Mouse (Mus musculus) common myeloid progenitor, adult 5-6 weeks (primary cell): ENCODE results near the gene Tjp2. TPM values are rescaled to one million over a fixed set of nuclear protein-coding genes. Genes with fewer than 3 reads are reported as not detected.

Experiments
- ATAC-seq: replicated peaks from 2 replicates; pipeline ENCODE4 v1.8.0; 2016; ENCODE audit warnings: low read depth, mild to moderate bottlenecking, moderate TSS enrichment, inconsistent platforms; ENCODE audit not compliant: poor library complexity, severe bottlenecking
- total RNA-seq: library from RNA; stranded (forward); fragments of 200-1000, 187-1606 nt; gene quantifications from 2 replicates; pipeline ENCODE4 v1.2.3, GENCODE M21; 2017

Tjp2 gene
- total RNA-seq, 1 experiment from 2014 or later: 5.8 TPM

DNA sequence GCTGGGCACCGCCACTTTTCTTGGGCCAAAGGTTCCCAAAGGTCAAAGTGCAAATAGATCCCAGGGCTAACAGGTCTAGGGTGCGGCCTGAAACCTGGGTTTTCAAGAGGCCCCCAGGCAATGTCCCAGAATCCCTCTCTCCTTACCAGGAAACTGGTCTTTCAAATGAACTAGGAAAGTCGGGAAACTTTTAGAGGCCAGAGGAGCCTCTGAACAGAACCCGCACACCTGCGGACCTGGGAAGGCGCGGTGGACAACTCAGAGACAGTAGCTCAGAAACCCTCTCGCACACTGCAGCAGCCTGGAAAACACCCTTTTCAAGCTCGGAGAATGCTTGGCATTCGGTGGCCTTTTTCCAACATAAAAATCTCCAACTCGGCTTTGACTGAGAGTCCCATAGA, 979 bp downstream of the Tjp2 start:
- ATAC-seq: no peak

DNA sequence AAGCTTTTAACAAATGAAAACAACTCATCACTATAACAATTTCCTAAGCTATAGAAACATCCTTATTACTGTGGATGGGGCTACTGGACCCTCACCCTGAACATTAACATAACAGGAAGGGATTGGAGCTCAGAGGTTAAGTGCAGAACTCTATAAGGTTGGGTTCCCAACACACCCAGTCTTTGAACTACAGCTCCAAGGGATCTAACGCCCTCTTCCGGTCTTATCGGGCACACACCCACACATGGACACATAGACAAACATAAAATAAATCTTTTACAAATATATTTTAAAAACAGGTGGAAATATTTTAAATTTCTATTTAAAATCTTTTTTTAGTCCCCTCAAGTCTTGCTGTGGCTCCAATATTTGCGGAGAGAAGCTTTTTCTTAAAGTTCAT, 3.4 kb downstream of the Tjp2 start:
- no peak for ATAC-seq

DNA sequence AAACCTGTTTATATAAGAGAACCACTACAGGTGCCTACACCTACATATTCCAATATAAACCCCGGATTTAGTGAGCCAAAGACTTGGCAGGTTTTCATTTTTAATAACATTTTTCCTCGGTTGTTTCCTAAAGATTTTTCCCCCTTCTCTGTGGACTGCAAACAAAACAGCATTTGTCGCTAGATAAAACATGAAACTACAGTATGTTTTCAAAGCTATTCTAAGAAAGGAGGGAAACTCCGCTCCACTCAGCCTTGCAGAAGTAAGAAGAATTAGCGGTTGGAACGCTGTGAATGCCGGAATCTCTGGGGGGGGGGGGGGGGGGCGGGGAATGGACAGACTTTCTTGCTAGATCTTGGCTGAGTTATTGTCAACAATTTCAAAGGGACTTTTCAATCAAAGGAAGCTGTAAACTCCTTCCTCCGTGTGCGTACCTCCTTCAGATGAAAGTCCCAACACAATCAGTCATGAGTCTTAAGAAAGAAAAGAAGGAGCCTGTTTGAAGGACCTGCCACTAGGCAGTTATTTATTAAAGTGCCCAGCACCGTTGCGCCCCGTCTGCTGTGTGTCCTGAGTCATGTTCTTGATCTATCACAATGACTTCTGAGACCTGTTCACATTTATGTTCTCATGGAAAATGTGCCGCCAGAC, 3.9 kb downstream of the Tjp2 start:
- ATAC-seq: no peak

DNA sequence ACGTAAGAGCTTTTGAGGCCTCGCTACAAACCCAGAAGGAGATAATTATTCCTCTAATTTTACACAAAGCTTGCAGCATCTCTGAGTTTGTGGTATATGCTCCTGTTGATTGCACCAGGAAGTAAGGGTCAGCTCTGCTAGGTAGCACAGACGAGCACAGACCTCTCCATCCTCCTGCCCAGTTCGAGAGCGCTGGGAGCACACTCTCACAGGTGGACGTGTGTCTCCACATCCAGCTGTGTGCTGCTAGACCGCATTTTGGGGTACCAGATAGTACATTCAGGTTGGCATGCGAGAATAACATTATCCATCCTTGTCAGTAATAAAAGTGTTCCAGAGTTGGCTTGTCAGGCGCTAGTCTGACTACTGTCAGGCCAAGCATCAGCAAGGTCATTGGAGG, 5.8 kb downstream of the Tjp2 start:
- no peak for ATAC-seq

DNA sequence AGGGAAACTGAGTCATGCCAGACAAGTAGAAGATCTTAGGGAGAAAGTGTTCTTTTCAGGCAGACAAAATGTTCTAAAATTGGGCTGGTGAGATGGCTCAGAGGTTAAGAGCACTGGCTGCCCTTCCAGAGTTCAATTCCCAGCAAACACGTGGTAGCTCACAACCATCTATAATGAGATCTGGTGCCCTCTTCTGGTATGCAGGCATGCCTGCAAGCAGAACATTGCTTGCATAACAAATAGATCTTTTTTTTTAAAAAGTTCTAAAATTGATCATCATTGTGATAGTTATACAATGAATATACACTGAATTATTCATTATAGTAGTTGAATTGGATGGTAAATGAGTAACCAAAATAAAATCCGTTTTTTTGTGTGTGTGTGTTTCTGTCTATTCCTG, 6.5 kb downstream of the Tjp2 start:
- 0 out of 2 replicates have a peak, but pooled peaks have one; percentile 11 for ATAC-seq

DNA sequence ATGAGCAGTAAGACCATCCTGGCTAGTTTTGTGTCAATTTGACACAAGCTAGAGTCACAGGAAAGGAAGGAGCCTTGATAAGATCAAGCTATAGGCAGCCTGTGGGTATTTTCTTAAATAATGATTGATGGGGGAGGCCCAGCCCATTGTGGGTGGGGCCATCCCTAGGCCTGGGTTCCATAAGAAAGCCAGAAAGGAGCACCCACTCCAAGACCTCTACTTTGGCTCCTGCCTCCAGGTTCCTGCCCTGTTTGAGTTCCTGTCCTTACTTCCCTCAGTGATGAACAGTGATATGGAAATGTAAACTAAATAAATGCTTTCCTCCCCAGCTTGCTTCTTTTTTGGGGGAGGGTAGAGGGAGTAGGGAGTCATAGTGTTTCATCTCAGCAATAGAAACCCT, 7.0 kb downstream of the Tjp2 start:
- no peak for ATAC-seq

DNA sequence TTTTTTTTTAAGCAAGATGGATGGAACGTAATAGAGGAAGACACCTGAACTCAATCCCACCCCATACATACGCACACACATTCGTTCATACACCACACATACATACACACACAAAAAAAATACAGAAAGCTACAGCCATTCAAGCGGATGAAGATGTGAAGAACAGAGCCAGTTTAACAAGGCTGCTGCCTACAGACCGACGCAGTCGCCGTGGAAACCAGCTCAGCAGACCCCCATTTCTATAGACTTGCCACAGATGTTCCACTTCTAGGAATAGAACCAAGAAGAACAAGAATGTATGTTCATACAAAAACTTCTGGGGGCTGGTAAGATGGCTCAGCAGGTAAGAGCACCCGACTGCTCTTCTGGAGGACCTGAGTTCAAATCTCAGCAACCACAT, 8.1 kb downstream of the Tjp2 start:
- no peak for ATAC-seq

DNA sequence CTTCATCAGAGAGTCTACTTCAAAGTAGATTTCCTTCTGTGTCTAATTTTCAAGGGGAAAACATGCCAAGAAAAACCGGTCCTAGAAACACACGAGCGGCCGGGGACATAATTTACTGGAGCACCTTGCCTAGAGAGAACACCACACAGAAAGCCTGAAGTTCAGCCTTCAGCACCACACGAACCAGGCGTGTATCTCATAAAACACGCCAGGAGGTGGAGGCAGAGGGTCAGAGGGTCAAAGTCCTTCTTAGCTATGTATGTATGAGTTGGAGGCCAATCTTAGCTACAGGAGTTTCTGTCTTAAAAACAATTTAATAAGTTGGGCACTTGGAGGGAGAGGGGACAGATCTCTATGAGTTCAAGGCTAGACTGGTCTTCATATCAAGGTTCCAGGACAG, 9.9 kb downstream of the Tjp2 start:
- no peak for ATAC-seq

DNA sequence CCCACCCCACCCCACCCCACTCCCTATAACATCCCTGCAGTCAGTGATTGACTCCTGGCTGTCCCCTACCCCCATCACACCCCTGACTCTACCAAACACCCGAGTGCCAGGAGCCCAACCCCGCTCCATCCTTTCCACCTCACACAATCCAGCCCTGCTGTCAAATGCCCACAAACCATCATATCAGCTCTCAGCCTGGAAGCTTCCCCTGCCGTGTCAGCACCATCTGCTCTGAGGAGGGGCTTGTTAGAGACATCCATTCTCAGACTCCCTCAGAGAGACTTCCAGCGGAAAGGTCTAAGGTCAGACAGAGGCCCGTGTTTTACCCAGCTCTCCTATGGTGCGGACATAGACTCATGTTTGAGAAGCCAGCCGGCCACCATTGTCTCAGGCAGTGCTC, 11.5 kb downstream of the Tjp2 start:
- ATAC-seq: no peak

DNA sequence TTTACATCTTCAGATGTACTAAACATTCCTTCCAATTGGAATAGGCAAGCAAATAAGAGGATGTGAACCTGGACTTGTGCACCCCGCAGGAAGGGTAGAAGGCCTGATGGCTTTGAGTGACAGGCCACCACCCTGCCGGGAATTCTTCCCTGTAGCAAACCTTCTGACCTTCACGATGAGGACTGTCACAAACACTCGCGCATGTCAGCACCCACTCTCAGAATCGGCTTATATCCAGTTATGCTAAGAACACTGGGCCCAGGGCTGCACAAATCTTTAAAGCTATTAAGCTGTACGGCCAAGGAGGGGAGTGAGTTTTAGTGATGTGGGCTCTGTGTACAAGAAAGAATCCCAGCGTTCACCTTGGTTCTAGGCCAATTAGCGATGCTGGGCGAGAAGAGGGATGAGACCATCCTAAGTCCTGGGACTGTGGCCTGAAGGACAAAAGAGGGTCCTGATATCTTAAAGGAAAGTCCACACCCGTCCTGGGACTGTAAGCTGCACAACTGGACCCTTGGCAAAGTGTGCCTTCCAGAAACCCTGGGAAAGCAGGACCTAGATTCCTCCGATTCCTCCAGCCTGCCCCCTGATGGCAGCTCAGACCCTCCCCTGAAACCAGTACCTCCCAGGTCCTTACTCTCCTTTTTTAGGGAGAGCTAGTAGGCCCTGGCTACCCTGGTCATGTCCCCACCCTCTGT, 12.1 kb downstream of the Tjp2 start:
- no peak for ATAC-seq

DNA sequence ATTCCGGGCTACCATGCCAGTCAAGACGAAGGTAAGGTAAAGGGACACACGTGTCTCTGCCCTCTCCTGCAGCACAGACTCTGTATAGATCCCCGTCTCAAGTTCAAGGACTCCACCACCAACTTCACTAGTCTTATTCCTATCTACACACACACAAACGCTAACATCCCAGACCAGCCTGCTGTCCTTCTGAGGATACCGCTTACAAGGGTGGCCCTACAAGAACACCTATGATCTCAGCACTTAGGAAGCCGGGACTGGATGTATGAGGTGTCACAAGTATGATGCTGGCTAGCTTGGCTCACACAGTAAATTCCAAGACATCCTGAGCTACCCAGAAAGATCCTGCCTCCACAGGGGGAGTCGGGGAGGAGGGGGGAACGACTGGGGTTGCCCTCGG, 13.7 kb downstream of the Tjp2 start:
- no peak for ATAC-seq

DNA sequence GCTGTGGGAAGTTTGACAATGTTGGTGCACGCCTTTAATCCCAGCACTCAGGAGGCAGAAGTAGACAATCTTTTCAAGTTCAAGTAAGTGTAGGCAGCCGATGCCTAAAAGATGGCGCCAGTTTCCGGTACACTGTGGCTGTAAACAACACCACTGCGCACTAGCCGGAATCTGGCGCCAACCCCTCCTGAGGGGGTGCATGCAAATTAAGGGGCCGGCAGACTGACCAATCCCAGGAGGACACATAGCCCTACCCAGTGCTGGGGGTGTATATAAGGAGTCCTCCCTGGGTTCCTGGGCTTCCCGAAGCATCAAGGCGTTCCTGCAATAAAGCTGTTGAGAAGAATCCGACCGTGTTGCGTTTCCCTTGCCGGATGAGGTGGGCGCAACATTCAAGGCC, 15.3 kb downstream of the Tjp2 start:
- ATAC-seq: no peak

DNA sequence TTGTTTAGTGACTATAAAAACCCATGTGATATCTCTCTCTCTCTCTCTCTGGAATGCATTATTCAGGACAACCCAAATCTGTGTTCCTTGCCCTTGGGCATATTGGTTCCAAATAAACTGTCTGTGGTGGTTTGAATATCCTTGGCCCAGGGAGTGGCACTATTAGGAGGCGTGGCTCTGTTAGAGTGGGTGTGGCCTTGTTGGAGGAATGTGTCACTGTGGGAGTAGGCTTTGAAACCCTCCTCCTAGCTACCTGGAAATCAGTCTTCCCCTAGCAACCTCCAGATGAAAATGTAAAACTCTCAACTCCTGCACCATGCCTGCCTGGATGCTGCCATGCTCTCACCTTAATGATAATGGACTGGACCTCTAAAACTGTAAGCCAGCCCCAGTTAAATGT, 16.9 kb downstream of the Tjp2 start:
- no peak for ATAC-seq

DNA sequence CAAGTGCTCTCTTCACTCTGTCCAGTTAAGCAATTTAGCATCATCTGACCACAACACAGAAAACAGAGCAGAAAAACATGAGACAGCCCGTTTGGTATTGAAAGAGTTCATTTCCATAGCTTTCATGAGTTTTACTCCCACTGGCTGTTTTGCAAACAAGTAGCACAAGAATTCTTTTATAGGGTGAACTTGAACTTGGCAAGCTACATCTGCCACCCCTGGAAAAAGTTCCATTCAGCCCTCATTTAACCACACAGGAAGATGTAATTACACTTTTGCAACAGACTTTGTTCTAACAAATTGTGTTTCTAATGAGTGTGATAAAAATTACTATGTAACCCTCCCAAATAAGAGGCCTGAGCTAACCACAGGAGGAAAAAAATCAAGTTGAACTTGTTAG, 19.8 kb downstream of the Tjp2 start:
- ATAC-seq: no peak

DNA sequence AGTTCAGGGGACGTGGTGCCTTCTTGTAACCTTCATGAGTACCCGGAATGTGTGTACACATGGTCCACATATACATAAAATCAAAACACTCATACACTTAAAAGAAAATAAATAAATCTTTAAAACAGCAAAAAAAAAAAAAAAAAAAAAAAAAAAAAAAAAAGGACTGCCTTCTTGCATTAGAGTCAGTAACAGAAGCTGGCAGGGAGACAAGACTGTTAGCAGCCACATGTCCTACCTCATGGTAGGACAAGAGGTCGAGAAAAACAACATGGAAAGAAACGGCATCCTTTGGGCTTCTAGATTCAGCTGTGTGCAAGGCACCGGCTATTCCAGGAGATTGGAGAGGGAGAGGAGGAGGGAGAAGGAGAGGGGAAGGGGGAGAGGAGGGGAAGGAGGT, 23.0 kb downstream of the Tjp2 start:
- no peak for ATAC-seq

DNA sequence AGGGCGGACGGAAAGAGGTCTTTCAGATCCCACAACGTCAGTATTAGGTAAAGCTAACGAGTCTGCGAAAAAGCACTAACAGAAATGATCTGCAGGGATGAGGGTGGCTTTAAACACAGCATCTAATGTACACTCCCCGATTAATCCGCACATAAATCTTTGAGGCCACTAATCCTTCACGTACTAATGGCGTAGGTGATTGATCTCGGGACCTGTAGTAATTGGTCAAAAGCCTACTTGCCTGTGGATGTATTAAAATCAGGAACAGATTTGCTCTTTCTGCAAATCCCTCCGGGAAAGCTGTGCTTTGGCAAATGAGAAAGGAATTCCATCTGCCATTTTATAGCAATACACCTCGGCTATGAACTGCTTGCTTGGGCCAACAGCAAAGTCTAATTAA, 24.3 kb downstream of the Tjp2 start:
- ATAC-seq: no peak

DNA sequence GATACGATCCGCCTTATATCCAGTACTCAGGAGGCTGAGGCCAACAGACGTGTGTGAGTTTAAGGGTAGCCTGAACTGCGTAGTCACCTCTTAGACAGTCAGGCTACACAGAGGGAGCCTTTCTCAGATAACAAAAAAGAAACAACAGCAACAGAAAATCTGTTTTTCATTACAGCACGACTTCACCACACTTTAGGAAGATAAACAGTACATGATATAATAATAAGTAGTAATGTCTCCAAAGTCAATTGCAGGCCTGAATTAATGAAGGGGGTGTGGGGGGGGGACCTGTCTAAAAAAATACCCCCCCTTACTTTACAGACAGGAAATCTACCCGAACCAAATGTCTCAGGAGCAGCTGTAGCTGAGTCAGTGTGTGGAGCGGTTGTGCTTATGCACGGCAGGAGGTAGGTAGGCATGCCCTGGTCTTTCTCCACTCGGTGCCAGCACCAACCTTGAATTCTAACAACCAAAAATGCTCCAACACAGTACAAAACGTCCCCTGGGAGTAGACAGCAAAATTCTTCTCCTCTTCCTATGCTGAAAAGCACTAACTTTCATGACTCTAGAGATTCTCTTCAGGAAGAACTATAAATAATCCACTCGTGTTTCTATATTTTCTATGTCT, 26.0 kb downstream of the Tjp2 start:
- no peak for ATAC-seq

DNA sequence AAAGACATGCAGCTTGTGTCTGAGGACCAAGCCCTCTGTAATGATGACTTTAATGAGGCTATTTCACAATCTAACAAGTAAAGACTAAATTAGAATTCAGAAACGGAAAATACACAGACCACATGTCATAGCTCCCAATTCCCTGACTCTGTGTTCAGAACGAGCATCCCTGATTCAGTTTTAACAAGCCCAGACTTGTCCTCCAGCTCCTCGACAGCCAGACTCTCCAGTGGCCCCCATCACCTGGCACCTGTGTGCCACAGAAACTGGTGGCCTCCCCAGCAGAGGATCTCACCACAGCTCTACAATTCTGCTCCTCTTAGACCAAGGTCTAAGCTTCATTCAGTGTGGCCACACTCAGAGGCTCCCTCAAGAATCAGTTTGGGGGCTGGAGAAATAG, 27.5 kb downstream of the Tjp2 start:
- ATAC-seq: no peak

DNA sequence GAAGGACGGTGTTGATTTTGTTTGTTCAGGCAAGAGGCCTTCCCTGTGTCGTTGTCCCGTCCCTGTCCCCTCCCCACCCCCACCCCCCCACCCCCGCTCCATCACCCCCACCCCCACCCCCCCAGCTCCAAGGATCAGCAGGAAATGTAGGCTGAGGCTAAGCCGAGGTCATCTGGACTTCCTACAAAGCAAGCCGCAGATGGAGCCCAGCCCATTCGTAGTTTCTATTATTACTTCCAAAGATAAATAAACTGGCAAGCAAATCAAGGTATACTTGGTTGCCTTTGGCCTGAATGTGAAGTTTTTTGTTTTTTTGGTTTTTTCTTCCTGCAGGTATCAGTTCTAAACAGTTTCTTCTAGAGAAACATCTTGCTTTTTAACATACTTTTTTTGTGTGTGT, 29.6 kb downstream of the Tjp2 start:
- ATAC-seq: no peak

DNA sequence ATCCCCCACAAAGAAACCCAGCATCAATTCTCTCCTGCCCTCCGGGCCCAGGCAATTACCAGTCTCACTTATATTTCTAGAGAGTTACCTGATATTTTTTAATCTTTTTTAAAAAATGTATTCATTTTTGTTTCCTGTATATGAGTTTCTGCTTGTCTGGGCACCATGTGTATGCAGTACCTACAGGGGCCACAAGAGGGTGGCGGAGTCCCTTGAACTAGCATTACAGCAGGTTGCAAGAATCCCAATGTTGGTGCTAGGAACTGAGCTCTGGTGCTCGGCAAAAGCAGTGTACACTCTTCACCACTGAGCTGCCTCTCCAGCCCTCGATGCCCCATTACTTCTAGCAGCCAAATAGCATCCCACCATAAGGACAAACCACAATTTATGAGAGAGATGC, 30.6 kb downstream of the Tjp2 start:
- no peak for ATAC-seq

DNA sequence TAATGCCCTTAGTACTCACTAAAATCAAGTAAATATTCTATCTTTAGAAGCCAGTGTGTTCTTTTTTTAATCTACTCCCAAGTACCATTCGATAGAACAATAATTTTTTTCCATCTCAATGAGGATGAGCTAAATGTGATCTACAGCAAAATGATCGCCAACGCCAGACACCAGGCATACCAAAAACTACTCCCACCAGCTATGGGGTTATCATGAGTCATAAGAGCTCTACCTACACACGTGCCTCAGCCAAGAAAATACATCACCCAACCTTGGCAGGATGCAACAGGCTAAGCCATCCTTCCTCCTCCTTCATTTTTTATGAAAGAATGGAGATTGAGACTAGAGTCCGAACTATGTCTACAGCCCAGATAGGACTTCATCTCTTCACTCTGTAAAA, 31.9 kb downstream of the Tjp2 start:
- no peak for ATAC-seq

DNA sequence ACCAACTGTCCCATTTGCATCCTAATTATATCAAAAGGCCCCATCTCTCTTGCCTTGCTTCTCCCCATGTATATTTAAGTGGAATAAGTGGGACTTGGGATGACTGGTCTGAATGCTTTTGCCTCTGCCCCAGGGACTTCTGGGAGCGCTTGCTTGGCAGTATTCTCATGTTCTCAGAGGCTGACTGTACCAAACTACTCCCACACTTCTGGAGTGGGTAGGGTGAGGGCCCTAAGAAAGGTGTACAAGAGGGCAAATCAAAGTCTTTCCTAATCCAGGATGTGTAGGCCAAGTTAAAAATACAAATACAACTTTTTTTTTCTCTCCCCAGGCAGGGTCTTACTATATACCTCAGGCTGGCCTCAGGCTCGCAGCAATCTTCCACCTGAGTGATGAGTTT, 37.0 kb downstream of the Tjp2 start:
- ATAC-seq: no peak
